Comparison of ENCODE assay signal across 9 mouse cellular contexts in genomic region chr5:123326751-123327148, GRCm38 (mm10). TPM values are rescaled to one million over a fixed set of nuclear protein-coding genes. Genes with fewer than 3 reads are reported as not detected.
A peak's percentile ranks its signal among the peaks of the same experiment; 100 is the strongest.
DNase-seq lines count a peak whose midpoint lies in the region; ATAC-seq and TF ChIP-seq lines count a peak whose summit lies in the region.
"Had no signal": no experiment of that assay in that cellular context is flagged by ENCODE, and none has a peak within 500 bp of the region (broad histone marks: within the 10 kb centered on the region; RNA-seq: fewer than 3 reads in every experiment).

No protein-coding gene starts in this region.

- no peaks in the 10 kb centered on the region for H3K27me3 ChIP-seq in forebrain, embryonic 15.5 days
- H3K27me3 ChIP-seq in forebrain, embryonic 10.5 days (ENCODE audit: poor library complexity, severe bottlenecking) = peaks cover 10% of the 10 kb centered on the region; the same call in 1 of the 2 replicates
- H3K27me3 ChIP-seq in heart, postnatal 0 days (ENCODE audit: control insufficient read depth, insufficient read depth, low read length) = no peaks in the 10 kb centered on the region; the same call in 1 of the 2 replicates
- H3K27me3 ChIP-seq: hindbrain, embryonic 15.5 days had no signal

- 72% methylated on average over 9 of the region's 9 CpGs for WGBS in forebrain, embryonic 15.5 days
- WGBS in forebrain, embryonic 10.5 days = 88% methylated on average over 9 of the region's 9 CpGs
- 75% methylated on average over 9 of the region's 9 CpGs for WGBS in heart, postnatal 0 days

- no peak for TF ChIP-seq EP300 in heart, postnatal 0 days (IDR thresholded peaks at IDR 0.05; ENCODE audit: low read depth)

- no peak overlapping the region for H3K4me2 ChIP-seq in forebrain, embryonic 15.5 days (replicated peaks)
- H3K4me2 ChIP-seq in heart, postnatal 0 days (ENCODE audit: low read depth, low read length) = no peak overlapping the region
- H3K4me2 ChIP-seq: hindbrain, embryonic 15.5 days had no signal

- ATAC-seq in forebrain, embryonic 15.5 days (replicated peaks) = no peak
- ATAC-seq in heart, postnatal 0 days (ENCODE audit: insufficient read depth, low read depth) = peak; percentile 57; the same call in 1 of the 2 replicates
- ATAC-seq in erythroblast, adult 5-6 weeks (replicated peaks; ENCODE audit: low FRiP score, poor library complexity, severe bottlenecking) = no peak

- H3K36me3 ChIP-seq in forebrain, embryonic 15.5 days = no peaks in the 10 kb centered on the region
- H3K36me3 ChIP-seq in forebrain, embryonic 10.5 days (replicated peaks) = no peaks in the 10 kb centered on the region
- H3K36me3 ChIP-seq in heart, postnatal 0 days (replicated peaks; ENCODE audit: control insufficient read depth, insufficient read depth, low read length) = no peaks in the 10 kb centered on the region
- H3K36me3 ChIP-seq: hindbrain, embryonic 15.5 days had no signal

- DNase-seq in forebrain, embryonic 10.5 days (ENCODE audit: extremely low spot score, low spot score) = no peak
- DNase-seq in A20 (ENCODE audit: low read depth, low spot score) (peak; percentile 92), MN1 (ENCODE audit: low spot score) (no peak)
- DNase-seq in heart, postnatal 0 days (ENCODE audit: low spot score) = no peak
- peak; percentile 45 to 72 for DNase-seq in lung, postnatal 4 days
- DNase-seq in adrenal gland, adult 18-20 months (ENCODE audit: low spot score in 2 of 2) = no peak

- 0 out of 2 replicates have a peak overlapping the region, but pooled peaks have one; percentile 12 for H3K27ac ChIP-seq in forebrain, embryonic 15.5 days (replicated peaks)
- H3K27ac ChIP-seq in forebrain, embryonic 10.5 days = no peak overlapping the region
- H3K27ac ChIP-seq in heart, postnatal 0 days (ENCODE audit: low read depth) = peak overlapping the region; percentile 52
- H3K27ac ChIP-seq: hindbrain, embryonic 15.5 days had no signal

- peaks cover 15% of the 10 kb centered on the region for H3K4me1 ChIP-seq in forebrain, embryonic 15.5 days
- peaks cover 31% of the 10 kb centered on the region for H3K4me1 ChIP-seq in forebrain, embryonic 10.5 days
- H3K4me1 ChIP-seq in heart, postnatal 0 days (ENCODE audit: control insufficient read depth, insufficient read depth) = no peaks in the 10 kb centered on the region

- H3K9me3 ChIP-seq in forebrain, embryonic 15.5 days = no peaks in the 10 kb centered on the region
- H3K9me3 ChIP-seq in forebrain, embryonic 10.5 days = no peaks in the 10 kb centered on the region
- H3K9me3 ChIP-seq in heart, postnatal 0 days (replicated peaks; ENCODE audit: control insufficient read depth, low read length) = no peaks in the 10 kb centered on the region
- H3K9me3 ChIP-seq: hindbrain, embryonic 15.5 days had no signal

- H3K9ac ChIP-seq in forebrain, embryonic 15.5 days (replicated peaks) = no peak overlapping the region
- H3K9ac ChIP-seq in heart, postnatal 0 days (replicated peaks; ENCODE audit: low read depth, low read length) = no peak overlapping the region
- H3K9ac ChIP-seq: hindbrain, embryonic 15.5 days had no signal

- TF ChIP-seq CTCF in heart, postnatal 0 days (IDR thresholded peaks at IDR 0.05; ENCODE audit: low read depth) = no peak

- no peak overlapping the region for H3K4me3 ChIP-seq in forebrain, embryonic 15.5 days
- no peak overlapping the region for H3K4me3 ChIP-seq in forebrain, embryonic 10.5 days
- no peak overlapping the region for H3K4me3 ChIP-seq in heart, postnatal 0 days (ENCODE audit: low read depth, low read length)
- H3K4me3 ChIP-seq: hindbrain, embryonic 15.5 days had no signal

RNA-seq across cellular contexts. Expression of gene Bcl7a, which starts 16.9 kb away (rescaled TPM):
- 80.6 and 89.3 TPM in 2 replicates for polyA plus RNA-seq in forebrain, embryonic 15.5 days (2015; fragmentation: Nextera tagmentation; extraction: Ambion mirVana)
- 38.4 and 41.8 TPM in 2 replicates for polyA plus RNA-seq in forebrain, embryonic 10.5 days (2016; fragmentation: Nextera tagmentation; extraction: Ambion mirVana)
- 10.2 and 11.2 TPM in 2 replicates for total RNA-seq in heart, postnatal 0 days (2014; rRNA removed; ENCODE audit: low replicate concordance)
- polyA plus RNA-seq in heart, postnatal 0 days (2015; fragmentation: Nextera tagmentation; extraction: Ambion mirVana) = 6.6 TPM in 2 replicates
- total RNA-seq in erythroblast, adult 5-6 weeks (2015; ENCODE audit: low replicate concordance) = 3.8 and 8.3 TPM in 2 replicates
- 3.1 and 3.3 TPM in 2 replicates for total RNA-seq in erythroblast, adult 5-6 weeks (2017; ENCODE audit: low replicate concordance)
- 1 to 10 TPM; 6.9 to 7.1 TPM for total RNA-seq in adrenal gland, adult 18-20 months (2021)

Comparison
In these comparisons a context has a peak if more than half of its experiments do, and no peak if none do; other contexts are left out.
1. DNase-seq: peak in A20 (single experiment) and lung, postnatal 4 days (2 of 2); none in forebrain, embryonic 10.5 days (single experiment), heart, postnatal 0 days (single experiment), MN1 (single experiment) and adrenal gland, adult 18-20 months (0 of 2).